Mouse (Mus musculus): Measurements from ENCODE around the gene Tmem210.

Gene Tmem210

GRCm38 (mm10) chr2:25297093-25297492 is 9.1 kb downstream of the Tmem210 start:
- DNase-seq (ENCODE audit: low spot score), result no peak

GRCm38 (mm10) chr2:25298046-25298445 is 10.1 kb downstream of the Tmem210 start:
- no peak for DNase-seq (ENCODE audit: low spot score)

GRCm38 (mm10) chr2:25303452-25303851 is 15.5 kb downstream of the Tmem210 start:
- DNase-seq (ENCODE audit: low spot score), result no peak

- no peak for DNase-seq (ENCODE audit: low spot score)
Observed at GRCm38 (mm10) chr2:25303931-25304656, 16.1 kb downstream of the Tmem210 start.

- no peak for DNase-seq (ENCODE audit: low spot score)
Observed at GRCm38 (mm10) chr2:25304657-25305541, 17.0 kb downstream of the Tmem210 start.

- no peak for DNase-seq (ENCODE audit: low spot score)
Observed at GRCm38 (mm10) chr2:25305587-25306359, 17.8 kb downstream of the Tmem210 start.

- DNase-seq (ENCODE audit: low spot score), result no peak
Observed at GRCm38 (mm10) chr2:25310180-25310579, 22.2 kb downstream of the Tmem210 start.

- DNase-seq (ENCODE audit: low spot score), result no peak
Observed at GRCm38 (mm10) chr2:25310969-25311368, 23.0 kb downstream of the Tmem210 start.

- no peak for DNase-seq (ENCODE audit: low spot score)
Observed at GRCm38 (mm10) chr2:25311491-25311891, 23.5 kb downstream of the Tmem210 start.

GRCm38 (mm10) chr2:25318119-25318966 is 30.4 kb downstream of the Tmem210 start:
- DNase-seq (ENCODE audit: low spot score), result no peak

GRCm38 (mm10) chr2:25318971-25319773 is 31.2 kb downstream of the Tmem210 start, which contains the start of gene Grin1:
Gene Grin1 (minus strand): TSS chr2:25319187.
- DNase-seq (ENCODE audit: low spot score), result peak; percentile 17

GRCm38 (mm10) chr2:25320084-25320483 is 32.1 kb downstream of the Tmem210 start:
- DNase-seq (ENCODE audit: low spot score), result no peak

GRCm38 (mm10) chr2:25326036-25326435 is 38.1 kb downstream of the Tmem210 start:
- no peak for DNase-seq (ENCODE audit: low spot score)

- DNase-seq (ENCODE audit: low spot score), result no peak
Observed at GRCm38 (mm10) chr2:25328440-25328839, 40.5 kb downstream of the Tmem210 start.

GRCm38 (mm10) chr2:25331470-25331869 is 43.5 kb downstream of the Tmem210 start:
- DNase-seq (ENCODE audit: low spot score), result no peak

- DNase-seq (ENCODE audit: low spot score), result peak; percentile 100
Observed at GRCm38 (mm10) chr2:25332286-25333160, 44.6 kb downstream of the Tmem210 start, which contains the start of gene Man1b1. Gene Man1b1 (plus strand): TSS chr2:25332338.

- DNase-seq (ENCODE audit: low spot score), result no peak
Observed at GRCm38 (mm10) chr2:25333569-25333968, 45.6 kb downstream of the Tmem210 start.

- no peak for DNase-seq (ENCODE audit: low spot score)
Observed at GRCm38 (mm10) chr2:25338303-25338702, 50.4 kb downstream of the Tmem210 start.

Measured in spleen, adult 12 weeks (tissue).